Mouse (Mus musculus) bone marrow macrophage, adult 2 months (primary cell): ENCODE measurements around the gene Fndc3b.

Source experiments
- CTCF ChIP-seq: IDR thresholded peaks from 2 replicates; pipeline ENCODE4 v1.5.1; 2012; ENCODE audit warnings: low read depth, mild to moderate bottlenecking, low read length, moderate library complexity
- POLR2A ChIP-seq: IDR thresholded peaks from 2 replicates; pipeline ENCODE4 v1.6.1; 2012; ENCODE audit warnings: mild to moderate bottlenecking, low read depth, low read length, borderline replicate concordance

DNA sequence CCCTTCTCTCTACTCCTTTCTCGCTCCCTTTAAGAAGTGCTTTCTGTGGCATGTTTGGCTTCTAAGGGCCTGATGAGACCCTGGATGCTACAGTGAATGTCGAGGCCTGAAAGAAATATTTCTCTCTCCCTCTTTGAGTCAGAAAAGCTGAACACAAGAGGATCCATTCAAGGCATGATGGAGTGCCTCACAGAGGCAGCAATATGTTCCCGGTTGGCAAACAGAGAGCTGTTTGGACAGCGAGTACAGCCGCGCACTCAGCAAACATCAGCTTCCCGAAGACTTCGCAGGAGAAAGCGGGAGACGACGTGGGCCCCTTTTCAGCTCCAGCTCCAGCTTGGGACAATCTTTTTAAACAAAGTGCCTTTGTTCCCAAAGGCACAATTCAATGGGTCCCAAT is 137.6 kb downstream of the Fndc3b start:
- TF ChIP-seq CTCF (no peak), POLR2A (no peak)
